Mouse (Mus musculus) hindbrain, embryonic 15.5 days (tissue): ENCODE measurements around the gene Ublcp1. TPM values are rescaled to one million over a fixed set of nuclear protein-coding genes. Genes with fewer than 3 reads are reported as not detected.

Source experiments
- ATAC-seq: fragments of 200-750 bp; cut with Nextera tagmentation; 2 replicates; pipeline ENCODE4 v1.8.0; 2017; ENCODE audit warnings: low read depth, moderate number of reproducible peaks, moderate TSS enrichment; ENCODE audit not compliant: low FRiP score
- H3K27ac ChIP-seq: fragments of 300-500 bp; sonication (generic); replicated peaks from 2 replicates; pipeline ENCODE4 v1.5.1; 2015; ENCODE audit warnings: mild to moderate bottlenecking, inconsistent platforms
- H3K27me3 ChIP-seq: fragments of 300-500 bp; sonication (generic); 2 replicates; pipeline ENCODE4 v1.6.1; 2015; ENCODE audit warnings: control low read depth, inconsistent platforms
- H3K36me3 ChIP-seq: fragments of 300-500 bp; sonication (generic); 2 replicates; pipeline ENCODE4 v1.6.1; 2015; ENCODE audit warnings: control low read depth, inconsistent platforms
- H3K4me1 ChIP-seq: fragments of 300-500 bp; sonication (generic); replicated peaks from 2 replicates; pipeline ENCODE4 v1.6.1; 2015; ENCODE audit warnings: control low read depth, inconsistent platforms
- H3K4me2 ChIP-seq: fragments of 300-500 bp; sonication (generic); 2 replicates; pipeline ENCODE4 v1.6.1; 2015; ENCODE audit warnings: moderate library complexity, mild to moderate bottlenecking, inconsistent platforms
- H3K4me3 ChIP-seq: fragments of 300-500 bp; sonication (generic); 2 replicates; pipeline ENCODE4 v1.5.1; 2015; ENCODE audit warnings: mild to moderate bottlenecking, inconsistent platforms
- H3K9ac ChIP-seq: fragments of 300-500 bp; sonication (generic); 2 replicates; pipeline ENCODE4 v1.6.1; 2015; ENCODE audit warnings: inconsistent platforms
- H3K9me3 ChIP-seq: fragments of 300-500 bp; sonication (generic); 2 replicates; pipeline ENCODE4 v1.6.1; 2016; ENCODE audit warnings: control low read depth, inconsistent platforms
- WGBS: fragments of 180-500 bp; shearing (Covaris S2); methylation state at CpG from one replicate; pipeline ENCODE4 v1.1.7; 2015; 5-methylcytosine and 5-hydroxymethylcytosine counted together
- polyA plus RNA-seq: library from polyadenylated mRNA; unstranded; fragments of >200 nt; fragmentation: Nextera tagmentation; extraction: Ambion mirVana; gene quantifications from 2 replicates; pipeline ENCODE4 v1.2.1, GENCODE M21; 2015

Ublcp1 gene
- polyA plus RNA-seq, 1 experiment from 2014 or later: 57.0 TPM

DNA sequence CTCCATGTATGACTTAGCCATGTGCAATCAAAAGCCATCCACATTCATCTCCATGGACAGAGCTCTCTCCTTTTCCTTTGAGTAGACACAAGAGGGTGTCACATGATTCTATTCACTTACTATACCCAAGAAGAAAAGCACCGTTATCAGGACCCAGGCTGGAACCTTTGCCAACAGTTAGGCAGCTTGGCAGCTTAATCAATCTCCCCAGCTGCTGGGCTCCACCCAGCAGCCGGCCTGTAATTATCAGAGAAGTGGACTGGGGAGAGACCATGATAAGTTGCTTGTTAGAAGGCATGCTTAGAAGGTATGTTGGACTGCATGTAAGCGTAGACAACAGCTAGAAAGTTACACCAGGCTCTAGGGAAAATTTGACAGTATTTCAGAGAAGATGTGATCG is 38.6 kb upstream of the Ublcp1 start:
- no peak overlapping the region for H3K9ac ChIP-seq

DNA sequence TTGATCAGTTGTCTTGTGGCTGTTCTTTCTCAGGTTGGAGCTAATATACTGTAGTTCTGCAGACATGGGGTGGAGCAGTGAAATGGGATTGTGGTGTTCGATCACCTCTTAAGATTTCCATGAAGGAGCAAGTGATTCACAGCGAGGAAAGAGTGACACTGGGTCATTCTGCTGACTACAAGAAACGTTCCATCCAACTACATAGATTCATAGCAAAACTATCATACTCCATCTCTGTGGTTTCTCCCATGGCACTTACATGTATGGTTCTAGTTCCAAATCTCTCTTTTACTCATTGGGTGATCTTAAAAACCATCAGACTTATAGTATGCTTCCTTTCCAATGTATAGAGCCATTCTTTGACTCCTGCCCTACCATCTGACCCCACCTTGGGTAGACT is 34.5 kb upstream of the Ublcp1 start:
- WGBS: 86% methylated on average over 3 of the region's 3 CpGs
- H3K4me1 ChIP-seq: no peaks in the 10 kb centered on the region
- no peaks in the 10 kb centered on the region for H3K36me3 ChIP-seq
- no peaks in the 10 kb centered on the region for H3K27me3 ChIP-seq
- no peak overlapping the region for H3K27ac ChIP-seq
- no peak overlapping the region for H3K9ac ChIP-seq
- H3K4me3 ChIP-seq: no peak overlapping the region
- no peak overlapping the region for H3K4me2 ChIP-seq
- H3K9me3 ChIP-seq: no peaks in the 10 kb centered on the region
- no peak for ATAC-seq

More for the DNA sequence above, 38.6 kb upstream of the Ublcp1 start:
- Histone ChIP-seq H3K27me3 (no peaks in the 10 kb centered on the region), H3K4me3 (no peak overlapping the region), H3K9me3 (no peaks in the 10 kb centered on the region), H3K4me1 (no peaks in the 10 kb centered on the region), H3K27ac (no peak overlapping the region), H3K4me2 (no peak overlapping the region), H3K36me3 (no peaks in the 10 kb centered on the region)
- no peak for ATAC-seq
- WGBS: 62% methylated on average over 4 of the region's 4 CpGs

GRCm38 (mm10) chr11:44504146-44504545 is 33.8 kb upstream of the Ublcp1 start:
- WGBS: 89% methylated on average over 7 of the region's 7 CpGs
- H3K4me1 ChIP-seq: no peaks in the 10 kb centered on the region
- no peak overlapping the region for H3K4me3 ChIP-seq
- no peak overlapping the region for H3K4me2 ChIP-seq
- H3K27me3 ChIP-seq: no peaks in the 10 kb centered on the region
- no peaks in the 10 kb centered on the region for H3K9me3 ChIP-seq
- H3K9ac ChIP-seq: no peak overlapping the region
- H3K27ac ChIP-seq: no peak overlapping the region
- no peak for ATAC-seq
- H3K36me3 ChIP-seq: no peaks in the 10 kb centered on the region

DNA sequence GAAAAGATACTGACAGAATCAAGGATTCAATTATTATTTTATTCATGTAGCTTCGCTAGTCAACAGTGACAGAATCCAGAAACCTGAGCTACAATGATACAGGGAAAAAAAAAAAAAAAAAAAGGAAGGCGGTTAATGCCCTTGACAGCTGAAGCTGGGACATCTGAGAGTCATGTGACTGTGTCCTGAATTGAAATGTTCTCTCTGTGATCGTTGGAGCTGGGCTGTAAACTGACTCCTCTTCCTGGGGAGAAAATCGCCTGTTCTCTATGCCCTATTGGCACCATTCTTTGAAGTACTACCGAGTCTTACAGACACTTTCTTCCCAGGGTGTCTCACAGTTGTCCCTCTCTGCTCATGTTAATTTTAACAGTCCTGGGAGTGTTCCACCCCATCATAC is 32.6 kb upstream of the Ublcp1 start:
- Histone ChIP-seq H3K36me3 (no peaks in the 10 kb centered on the region), H3K4me3 (no peak overlapping the region), H3K27ac (no peak overlapping the region), H3K9me3 (no peaks in the 10 kb centered on the region), H3K9ac (no peak overlapping the region), H3K27me3 (no peaks in the 10 kb centered on the region), H3K4me1 (no peaks in the 10 kb centered on the region), H3K4me2 (no peak overlapping the region)
- ATAC-seq: no peak
- WGBS: 54% methylated on average over 5 of the region's 5 CpGs

- WGBS: 94% methylated on average over 2 of the region's 2 CpGs
- no peak overlapping the region for H3K4me3 ChIP-seq
- no peak overlapping the region for H3K4me2 ChIP-seq
- H3K4me1 ChIP-seq: no peaks in the 10 kb centered on the region
- no peak overlapping the region for H3K9ac ChIP-seq
- no peak for ATAC-seq
- no peak overlapping the region for H3K27ac ChIP-seq
- no peaks in the 10 kb centered on the region for H3K9me3 ChIP-seq
- H3K36me3 ChIP-seq: no peaks in the 10 kb centered on the region
- no peaks in the 10 kb centered on the region for H3K27me3 ChIP-seq
Measured at GRCm38 (mm10) chr11:44501477-44501876, 31.2 kb upstream of the Ublcp1 start.

DNA sequence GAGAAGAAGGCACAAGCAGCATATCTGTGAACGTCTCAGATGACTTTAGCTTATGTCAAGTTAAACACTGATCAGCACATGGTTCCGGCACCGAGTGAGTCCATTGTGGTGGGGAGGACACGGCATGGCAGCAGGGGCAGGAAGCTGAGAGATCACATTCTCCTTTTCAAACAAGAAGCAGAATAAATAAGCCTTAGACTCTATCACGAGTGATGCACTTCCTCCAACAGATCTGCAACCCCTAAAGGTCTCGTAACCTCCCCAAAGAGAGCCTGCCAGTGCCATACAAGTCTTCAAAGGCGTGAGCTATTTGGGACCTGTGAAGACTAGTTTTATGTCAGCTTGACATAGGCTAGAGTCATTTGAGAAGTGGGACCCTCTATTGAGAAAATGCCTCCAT is 30.7 kb upstream of the Ublcp1 start:
- ATAC-seq: no peak
- H3K27me3 ChIP-seq: no peaks in the 10 kb centered on the region
- 84% methylated on average over 7 of the region's 7 CpGs for WGBS
- no peak overlapping the region for H3K9ac ChIP-seq
- no peak overlapping the region for H3K27ac ChIP-seq
- H3K4me2 ChIP-seq: no peak overlapping the region
- H3K9me3 ChIP-seq: no peaks in the 10 kb centered on the region
- no peaks in the 10 kb centered on the region for H3K36me3 ChIP-seq
- H3K4me3 ChIP-seq: no peak overlapping the region
- H3K4me1 ChIP-seq: no peaks in the 10 kb centered on the region

DNA sequence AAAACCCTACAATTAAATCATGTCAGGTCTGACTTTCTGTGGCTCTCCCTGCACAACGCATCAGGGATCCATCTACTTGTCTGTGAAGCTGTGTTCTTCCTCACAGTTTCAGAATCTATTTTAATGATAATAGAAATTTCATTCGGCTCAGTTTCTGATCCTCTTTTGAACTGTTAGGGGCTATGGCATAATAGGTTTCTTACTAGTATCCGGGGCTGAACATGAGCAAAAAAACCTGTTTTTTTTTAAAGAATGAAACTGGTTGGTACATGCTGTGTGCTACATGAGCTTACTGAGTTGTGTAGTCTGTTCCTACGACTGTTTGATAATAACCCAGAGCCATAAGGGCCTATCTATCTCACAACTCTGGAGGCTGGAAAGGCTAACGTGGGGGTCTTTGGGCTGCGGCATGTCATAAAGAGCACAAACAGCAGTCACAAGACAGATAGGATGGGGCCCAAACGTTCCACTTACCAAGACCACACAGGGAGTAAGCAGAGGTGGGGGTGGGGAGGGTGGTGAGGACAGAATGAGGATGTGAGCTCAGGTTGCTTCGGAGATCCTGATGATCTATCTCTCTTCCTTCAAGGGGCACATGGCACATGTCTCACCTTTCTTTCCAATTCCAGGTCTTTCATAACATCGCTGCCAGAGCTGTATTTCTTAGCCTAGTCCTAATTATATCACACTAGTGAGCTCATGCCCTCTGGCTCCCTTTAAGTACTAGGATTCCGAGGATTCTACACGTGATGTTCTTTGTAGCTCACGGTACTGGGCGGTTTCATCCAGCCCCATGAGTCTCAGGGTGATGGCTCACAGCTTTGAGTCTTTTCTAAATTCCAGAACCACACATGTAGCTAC is 28.3 kb upstream of the Ublcp1 start:
- ATAC-seq: no peak
- H3K9ac ChIP-seq: no peak overlapping the region
- H3K4me2 ChIP-seq: no peak overlapping the region
- WGBS: 77% methylated on average over 13 of the region's 13 CpGs
- no peaks in the 10 kb centered on the region for H3K9me3 ChIP-seq
- no peaks in the 10 kb centered on the region for H3K36me3 ChIP-seq
- no peaks in the 10 kb centered on the region for H3K27me3 ChIP-seq
- H3K27ac ChIP-seq: no peak overlapping the region
- H3K4me3 ChIP-seq: no peak overlapping the region
- H3K4me1 ChIP-seq: no peaks in the 10 kb centered on the region

GRCm38 (mm10) chr11:44496217-44496616 is 25.9 kb upstream of the Ublcp1 start:
- Histone ChIP-seq H3K4me1 (no peaks in the 10 kb centered on the region), H3K9me3 (no peaks in the 10 kb centered on the region), H3K27ac (no peak overlapping the region), H3K36me3 (no peaks in the 10 kb centered on the region), H3K27me3 (no peaks in the 10 kb centered on the region), H3K9ac (no peak overlapping the region), H3K4me3 (no peak overlapping the region), H3K4me2 (no peak overlapping the region)
- no peak for ATAC-seq
- 51% methylated on average over 3 of the region's 3 CpGs for WGBS

DNA sequence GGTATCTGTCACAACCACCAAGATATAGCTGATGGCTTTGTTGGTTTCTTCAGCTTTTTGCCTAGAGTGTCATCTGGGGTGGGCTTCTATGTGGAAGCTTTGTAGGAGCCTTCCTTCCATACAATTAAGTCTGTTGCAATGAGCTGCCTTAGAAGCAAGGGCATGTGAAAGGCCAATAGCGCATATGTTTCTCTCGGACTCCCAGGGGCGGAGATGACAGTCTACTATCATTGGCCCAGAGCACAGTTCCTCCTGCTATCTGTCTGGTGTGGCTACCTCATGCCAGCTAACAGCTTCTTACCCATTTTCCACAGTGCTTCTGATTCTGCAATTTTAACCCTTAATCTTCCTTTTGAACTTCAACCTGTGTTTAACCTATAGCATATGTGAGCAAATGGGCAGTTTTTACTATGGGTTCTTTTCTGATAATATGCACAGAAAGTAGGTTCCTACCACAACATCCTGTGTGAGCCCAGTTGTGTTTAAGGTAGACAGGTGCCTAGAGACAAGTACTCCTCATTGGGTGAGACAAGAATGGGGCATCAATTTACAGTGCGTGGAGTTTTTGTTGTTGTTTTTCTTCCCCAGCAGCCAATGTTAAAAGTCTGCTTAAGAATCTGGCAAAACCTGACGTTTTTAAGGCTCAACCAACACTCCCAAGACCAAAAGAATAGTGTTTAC is 24.5 kb upstream of the Ublcp1 start:
- no peak for ATAC-seq
- H3K27ac ChIP-seq: no peak overlapping the region
- no peaks in the 10 kb centered on the region for H3K9me3 ChIP-seq
- no peak overlapping the region for H3K4me2 ChIP-seq
- H3K36me3 ChIP-seq: no peaks in the 10 kb centered on the region
- H3K27me3 ChIP-seq: no peaks in the 10 kb centered on the region
- H3K9ac ChIP-seq: no peak overlapping the region
- H3K4me3 ChIP-seq: no peak overlapping the region
- 82% methylated on average over 5 of the region's 5 CpGs for WGBS
- no peaks in the 10 kb centered on the region for H3K4me1 ChIP-seq

GRCm38 (mm10) chr11:44489117-44489516 is 18.8 kb upstream of the Ublcp1 start:
- Histone ChIP-seq H3K9ac (no peak overlapping the region), H3K4me2 (no peak overlapping the region), H3K27ac (no peak overlapping the region), H3K36me3 (no peaks in the 10 kb centered on the region), H3K4me1 (no peaks in the 10 kb centered on the region), H3K4me3 (no peak overlapping the region), H3K27me3 (no peaks in the 10 kb centered on the region), H3K9me3 (no peaks in the 10 kb centered on the region)
- ATAC-seq: no peak
- 96% methylated on average over 1 of the region's 1 CpGs for WGBS

GRCm38 (mm10) chr11:44485089-44485736 is 14.9 kb upstream of the Ublcp1 start:
- Histone ChIP-seq H3K9ac (no peak overlapping the region), H3K9me3 (no peaks in the 10 kb centered on the region), H3K36me3 (no peaks in the 10 kb centered on the region), H3K4me2 (no peak overlapping the region), H3K27ac (no peak overlapping the region), H3K4me3 (no peak overlapping the region), H3K27me3 (no peaks in the 10 kb centered on the region), H3K4me1 (no peaks in the 10 kb centered on the region)
- 88% methylated on average over 7 of the region's 7 CpGs for WGBS
- no peak for ATAC-seq

DNA sequence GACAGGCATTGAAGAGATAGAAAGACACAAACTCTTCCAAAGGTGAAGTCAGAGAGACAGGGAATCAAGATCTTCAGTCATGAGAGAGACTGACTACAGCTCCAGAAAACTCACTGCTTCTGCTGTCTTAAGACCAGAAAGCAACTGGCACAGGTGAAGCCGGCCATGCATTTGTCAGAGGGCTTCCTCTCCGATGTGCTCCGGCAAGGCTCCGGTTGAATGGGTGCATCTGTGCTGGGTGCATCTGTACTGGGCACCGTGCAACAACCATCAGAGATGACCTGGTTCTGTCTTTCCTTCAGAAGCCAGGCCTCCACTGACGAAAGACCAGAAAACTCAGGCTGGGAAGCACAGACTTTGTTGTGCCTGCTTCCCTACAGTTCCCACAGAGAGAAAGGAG is 9.9 kb upstream of the Ublcp1 start:
- Histone ChIP-seq H3K27me3 (no peaks in the 10 kb centered on the region), H3K9me3 (no peaks in the 10 kb centered on the region), H3K36me3 (no peaks in the 10 kb centered on the region), H3K27ac (no peak overlapping the region), H3K9ac (no peak overlapping the region), H3K4me3 (no peak overlapping the region), H3K4me2 (no peak overlapping the region), H3K4me1 (no peaks in the 10 kb centered on the region)
- ATAC-seq: no peak
- 91% methylated on average over 6 of the region's 6 CpGs for WGBS
